Mouse (Mus musculus) heart, postnatal 4 days (tissue): ENCODE measurements around the gene Znrf4. TPM values are rescaled to one million over a fixed set of nuclear protein-coding genes. Genes with fewer than 3 reads are reported as not detected.
"Not testable (repeated sequence)": the region's sequence is repeated elsewhere in the genome, so short reads cannot be mapped to it uniquely, and the experiment has no call there.

Experiments used
- DNase-seq: peaks from one replicate; pipeline ENCODE4 v3.0.0; 2021
- total RNA-seq, 2 experiments: library from RNA; stranded (reverse); gene quantifications; 2 replicates each; pipeline ENCODE4 v1.2.3; 2021

Gene Znrf4
- total RNA-seq, 2 experiments from 2014 or later, result not detected

DNA sequence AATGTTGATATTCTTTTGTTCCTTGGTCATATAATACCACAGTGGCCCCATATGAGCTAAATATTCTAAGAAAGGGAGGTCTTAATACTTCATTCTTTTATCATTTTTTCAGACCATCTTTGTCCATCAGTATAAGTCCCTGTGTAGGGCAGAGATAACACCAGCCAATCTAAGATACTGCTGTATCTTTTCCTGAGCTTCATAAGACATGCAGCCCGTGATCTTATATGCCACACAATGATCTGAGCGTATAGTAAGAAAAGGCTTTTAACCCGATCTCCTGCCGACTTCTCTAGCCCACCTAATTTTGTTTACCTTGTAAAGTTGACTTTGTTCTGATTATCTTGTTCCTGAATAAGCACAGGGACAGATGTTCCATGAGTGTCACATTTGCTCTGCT, 12.7 kb upstream of the Znrf4 start:
- no peak for DNase-seq

DNA sequence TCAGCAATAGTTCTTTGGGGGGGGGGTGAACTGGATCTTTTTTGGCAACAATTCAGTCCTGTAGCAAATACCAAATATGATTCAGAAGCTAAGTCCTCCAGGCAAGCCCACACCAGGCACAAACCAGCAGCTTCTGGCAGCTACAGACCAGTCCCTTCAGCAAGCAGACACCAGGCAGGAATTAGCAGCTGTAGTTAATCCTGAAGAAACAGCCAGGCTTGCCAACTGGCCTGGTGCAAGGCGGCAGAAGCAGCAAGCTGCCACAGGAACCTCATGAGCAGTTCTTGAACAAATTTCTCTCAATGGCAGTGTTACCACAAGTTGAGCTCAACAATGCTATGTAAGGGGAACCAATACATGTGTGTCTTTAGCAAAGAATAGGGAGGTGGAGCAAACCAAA, 10.5 kb upstream of the Znrf4 start:
- DNase-seq, result no peak

DNA sequence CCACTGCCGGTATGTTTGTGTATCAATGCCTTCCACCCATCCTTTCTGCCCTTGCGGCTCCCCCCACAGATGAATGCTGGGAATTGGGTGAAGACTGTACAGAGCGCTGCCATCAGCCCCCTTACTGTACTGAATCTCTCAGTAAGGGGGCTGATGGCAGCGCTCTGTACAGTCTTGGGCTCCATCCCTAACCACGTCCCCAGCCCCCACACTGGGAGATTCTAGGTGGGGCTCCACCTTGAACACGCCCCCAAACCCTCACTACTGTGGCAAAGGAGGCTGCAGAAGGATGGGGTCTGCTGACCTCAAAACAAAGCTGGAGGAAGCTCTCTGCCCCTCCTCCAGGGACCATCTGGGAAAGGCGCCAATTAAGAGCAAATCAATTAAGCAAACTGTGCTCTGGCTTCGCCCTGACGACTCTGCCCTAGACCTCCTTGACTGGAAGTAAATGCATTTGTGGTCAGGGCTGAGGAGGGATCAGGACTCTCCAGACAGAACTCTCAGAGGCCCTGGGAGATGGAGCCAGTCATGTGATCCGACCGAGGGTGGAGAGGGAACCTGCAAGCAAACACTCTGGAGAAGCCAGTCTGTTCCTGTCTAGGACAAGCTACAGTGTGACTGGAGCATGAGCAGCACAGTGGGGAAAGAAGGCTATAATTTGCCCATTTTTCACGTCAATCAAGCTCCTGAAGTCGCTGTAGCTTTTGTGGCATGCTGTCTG, 3.6 kb upstream of the Znrf4 start:
- DNase-seq, result no peak

GRCm38 (mm10) chr17:56514916-56515315, 2.7 kb upstream of the Znrf4 start:
- no peak for DNase-seq

- DNase-seq, result no peak
Measured at GRCm38 (mm10) chr17:56514330-56514729, 2.1 kb upstream of the Znrf4 start.

DNA sequence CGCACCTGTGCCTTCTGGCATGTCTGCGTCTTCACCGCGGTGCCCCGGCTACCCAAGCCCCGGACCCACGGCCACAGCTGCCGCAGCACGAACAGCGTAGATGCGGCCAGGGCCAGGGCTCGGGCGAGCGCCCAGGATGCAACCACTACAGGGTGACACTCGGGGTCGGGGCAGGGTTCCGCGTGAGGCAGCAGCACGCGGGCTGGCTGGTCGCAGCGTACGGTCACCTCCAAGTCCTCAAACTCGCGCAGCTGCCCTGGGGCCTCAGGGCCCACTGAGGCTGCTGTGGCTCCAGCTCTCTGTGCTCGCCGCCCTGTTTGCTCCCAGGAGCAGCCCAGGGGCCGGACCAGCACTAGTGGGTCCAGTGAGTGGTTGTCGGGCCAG, 532 bp downstream of the Znrf4 start:
- no peak for DNase-seq

GRCm38 (mm10) chr17:56510970-56511706, 1.1 kb downstream of the Znrf4 start:
- DNase-seq, result no peak

- no peak for DNase-seq
Measured at GRCm38 (mm10) chr17:56510473-56510969, 1.7 kb downstream of the Znrf4 start.

DNA sequence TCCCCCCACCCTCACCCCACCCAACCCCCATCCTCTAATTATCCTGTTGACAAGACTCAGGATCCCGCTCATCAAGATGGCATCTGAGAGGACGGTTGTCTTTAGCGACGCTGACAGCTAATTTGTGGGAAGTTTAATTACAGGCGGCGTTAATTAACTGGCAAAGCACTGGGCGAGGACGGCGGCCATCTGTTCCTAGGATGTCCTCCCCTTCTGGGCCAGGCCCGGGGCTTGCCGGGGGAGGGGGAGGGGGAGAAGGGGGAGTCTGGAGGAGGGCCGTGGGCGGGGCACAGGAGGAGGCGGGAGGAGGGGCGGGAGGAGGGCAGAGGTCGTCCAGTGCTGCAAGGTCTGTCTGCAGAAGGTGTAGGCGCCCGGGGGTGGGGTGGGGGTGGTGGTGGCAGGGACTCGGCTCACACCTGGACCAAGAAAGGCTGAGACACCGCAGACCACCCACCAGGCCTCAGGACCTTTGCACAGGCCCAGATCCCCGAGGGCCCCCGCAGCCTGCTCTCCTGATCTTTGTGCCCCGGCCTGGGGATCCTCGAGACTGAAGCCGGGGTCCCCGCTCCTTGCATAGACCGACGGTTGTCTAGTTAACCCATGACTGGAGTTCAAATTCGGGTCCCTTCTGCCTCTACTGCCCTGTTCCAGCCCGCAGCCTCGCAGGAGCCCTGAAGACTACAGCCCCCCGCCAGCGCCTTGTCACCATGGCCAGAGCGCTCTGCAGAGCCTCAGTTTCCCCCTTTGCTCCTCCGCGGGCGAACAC, 2.3 kb downstream of the Znrf4 start:
- no peak for DNase-seq

DNA sequence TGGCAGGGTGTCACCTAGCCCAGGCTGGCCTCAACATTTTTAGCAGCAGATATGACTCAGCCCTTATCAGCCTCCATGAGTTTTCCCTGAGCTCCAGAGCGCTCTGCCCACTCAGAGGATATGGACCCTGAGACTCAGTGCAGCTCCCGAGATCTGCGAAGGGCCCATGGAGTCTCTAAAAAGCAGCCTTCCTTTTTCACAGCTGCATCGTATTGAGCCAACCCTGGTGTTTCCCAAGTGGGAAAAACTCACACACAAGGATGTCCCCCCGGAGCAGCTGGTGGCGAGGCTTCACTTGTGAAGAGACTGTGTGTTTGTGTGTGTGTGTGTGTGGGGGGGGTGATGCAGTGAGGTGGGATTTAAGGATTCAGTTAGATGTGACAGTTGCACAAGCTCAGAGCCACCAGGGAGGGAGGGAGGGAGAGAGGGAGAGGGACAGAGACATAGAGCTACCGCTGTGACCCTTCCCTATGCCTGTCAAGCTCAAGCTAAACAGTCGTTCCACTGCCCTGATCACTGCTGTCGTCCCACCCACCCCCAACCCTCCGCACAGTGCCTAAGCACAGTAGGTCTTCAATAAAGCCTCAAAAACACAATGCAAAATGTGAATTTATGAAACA, 3.1 kb downstream of the Znrf4 start:
- DNase-seq, result no peak

GRCm38 (mm10) chr17:56507161-56508068, 4.8 kb downstream of the Znrf4 start:
- peak; percentile 95 for DNase-seq

- DNase-seq, result no peak
Measured at GRCm38 (mm10) chr17:56506417-56507065, 5.7 kb downstream of the Znrf4 start.

DNA sequence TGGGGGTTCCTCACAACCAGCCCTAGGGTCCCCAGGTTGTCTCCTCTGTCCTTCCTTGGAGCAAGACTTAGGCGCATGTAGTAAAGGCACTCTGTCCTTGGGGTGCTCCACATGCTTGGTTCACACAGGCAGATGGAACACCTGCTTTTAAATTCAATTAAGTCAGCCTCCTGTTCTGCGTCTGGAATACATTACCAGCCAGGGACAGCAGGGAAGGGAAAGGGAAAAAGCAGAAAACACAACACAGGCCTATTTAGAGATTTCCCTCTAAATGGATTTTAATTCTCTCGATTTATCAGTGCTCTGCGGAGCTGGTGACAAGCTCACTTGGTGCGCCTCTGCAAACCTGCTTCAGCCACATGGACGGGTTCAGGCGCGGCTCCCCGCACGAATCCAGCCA, 6.8 kb downstream of the Znrf4 start:
- no peak for DNase-seq

- DNase-seq, result peak; percentile 63
Measured at GRCm38 (mm10) chr17:56502526-56502925, 9.7 kb downstream of the Znrf4 start.

GRCm38 (mm10) chr17:56501635-56502400, 10.4 kb downstream of the Znrf4 start:
- DNase-seq, result not testable (repeated sequence)

GRCm38 (mm10) chr17:56499229-56499628, 13.0 kb downstream of the Znrf4 start:
- DNase-seq, result no peak

DNA sequence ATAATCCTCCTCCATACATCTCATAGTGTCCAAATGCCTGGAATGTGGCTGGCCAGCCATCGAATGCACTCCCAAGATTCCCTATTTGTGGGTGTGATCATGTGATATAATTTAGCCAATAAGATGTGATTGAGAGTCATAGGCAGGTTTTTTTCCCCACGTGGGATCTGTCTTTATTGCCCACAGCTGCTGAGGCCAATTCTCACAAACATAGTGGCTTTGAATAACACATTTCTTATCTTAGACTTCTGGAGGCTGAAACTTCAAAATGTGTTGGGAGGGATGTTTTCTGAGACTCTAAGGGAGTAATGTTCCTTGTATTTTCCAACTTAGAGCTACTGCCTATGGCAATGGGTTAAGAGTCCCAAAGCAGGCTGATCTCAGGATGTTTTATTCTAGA, 17.8 kb downstream of the Znrf4 start:
- no peak for DNase-seq

DNA sequence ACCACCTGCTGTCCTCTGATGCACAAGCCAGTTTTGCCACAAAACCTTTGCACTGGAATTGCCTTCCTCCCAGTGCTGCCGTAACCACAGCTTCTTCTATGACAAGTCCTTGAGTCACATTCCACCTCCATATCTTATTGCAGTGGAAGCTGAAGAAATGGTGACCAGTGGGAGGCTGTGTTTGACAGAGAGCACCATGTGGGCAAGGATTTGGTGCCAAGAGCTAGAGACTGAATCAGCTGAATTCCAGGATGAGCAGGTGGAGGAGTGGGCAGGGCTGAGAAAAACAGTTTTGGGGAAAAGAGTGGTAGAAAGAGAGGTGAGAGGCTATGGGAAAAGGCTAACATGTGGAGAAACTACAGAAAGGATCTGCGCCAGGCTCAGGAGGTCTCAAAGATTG, 18.4 kb downstream of the Znrf4 start:
- DNase-seq, result no peak

DNA sequence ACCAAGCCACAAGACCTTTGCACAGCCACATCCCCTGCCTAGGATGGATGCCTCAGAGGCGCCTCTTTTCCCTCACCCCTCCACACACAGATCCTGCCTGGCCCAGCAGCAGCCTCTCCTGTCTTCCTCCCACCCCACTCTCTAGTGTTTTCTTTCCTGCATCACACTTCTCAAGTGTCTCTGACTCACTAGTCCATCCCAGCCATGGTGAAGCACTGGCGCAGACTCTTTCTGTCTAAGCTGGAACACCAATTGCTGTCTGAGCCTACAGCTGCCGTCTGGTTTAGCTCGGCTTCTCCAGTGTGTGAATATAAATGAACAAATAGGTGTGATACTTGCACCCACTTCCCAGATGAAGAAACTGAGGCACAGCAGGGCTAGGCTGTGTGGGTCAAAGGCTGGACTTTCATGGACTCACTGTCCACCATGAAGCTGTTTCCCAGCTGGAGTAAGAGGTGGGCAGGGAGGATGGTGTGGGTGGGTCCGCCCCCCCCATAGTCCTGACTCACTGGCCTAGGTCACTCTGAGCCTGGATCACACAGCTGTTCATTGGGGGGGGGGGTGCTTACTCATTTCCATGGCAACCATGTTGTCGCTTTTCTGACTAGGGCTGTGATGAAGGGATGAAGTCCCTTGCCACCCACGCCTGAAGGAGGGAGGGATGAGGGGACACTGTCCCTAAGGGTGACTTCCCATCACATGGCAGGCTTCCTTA, 21.6 kb downstream of the Znrf4 start:
- DNase-seq, result no peak

DNA sequence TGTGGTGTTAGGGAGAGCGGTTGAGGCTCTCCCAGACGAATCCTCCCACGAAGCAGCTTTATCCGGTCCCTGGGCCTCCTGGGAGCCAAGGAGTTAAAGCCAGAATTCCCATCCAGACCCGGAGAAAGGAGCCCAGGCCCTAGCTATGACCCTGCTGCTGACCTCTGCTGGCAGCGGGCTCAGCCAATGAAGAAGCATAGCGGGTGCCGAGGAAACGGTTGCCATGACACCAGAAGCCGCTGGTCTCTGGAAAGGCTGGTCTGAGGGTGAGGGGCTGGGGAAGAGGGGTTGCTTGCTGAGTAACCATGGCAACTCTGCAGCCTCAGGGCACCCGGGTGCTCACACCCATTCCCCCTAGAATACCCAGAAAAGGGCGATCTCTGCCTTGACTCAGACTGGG, 24.2 kb downstream of the Znrf4 start:
- no peak for DNase-seq
